11 mouse cellular contexts compared by ENCODE assay signal in genomic region chr12:112552520-112552919, GRCm38 (mm10). TPM values are rescaled to one million over a fixed set of nuclear protein-coding genes. Genes with fewer than 3 reads are reported as not detected.
DNase-seq lines count a peak whose midpoint lies in the region; ATAC-seq and TF ChIP-seq lines count a peak whose summit lies in the region.
"Had no signal": no experiment of that assay in that cellular context is flagged by ENCODE, and none has a peak within 500 bp of the region (broad histone marks: within the 10 kb centered on the region; RNA-seq: fewer than 3 reads in every experiment).

No protein-coding gene starts in this region.

- ATAC-seq in forebrain, embryonic 12.5 days (ENCODE audit: low FRiP score), result no peak
- peak; percentile 20; the same call in 1 of the 2 replicates for ATAC-seq in forebrain, embryonic 13.5 days
- peak; percentile 55; the same call in 1 of the 2 replicates for ATAC-seq in midbrain, embryonic 13.5 days

- no peak overlapping the region for H3K9ac ChIP-seq in forebrain, embryonic 12.5 days
- H3K9ac ChIP-seq in forebrain, embryonic 13.5 days, result no peak overlapping the region
- H3K9ac ChIP-seq in midbrain, embryonic 13.5 days (replicated peaks), result no peak overlapping the region
- H3K9ac ChIP-seq: liver, embryonic 13.5 days had no signal

- DNase-seq in forebrain, embryonic 10.5 days (ENCODE audit: extremely low spot score, low spot score), result no peak
- no peak for DNase-seq in left cerebral cortex, adult 2 months (ENCODE audit: extremely low spot score in 1 of 2, low spot score in 2 of 2)
- no peak for DNase-seq in left cerebral cortex, postnatal 10 days (ENCODE audit: extremely low spot score in 1 of 2, low spot score in 2 of 2)
- no peak for DNase-seq in cerebellum, adult 9-11 months
- no peak for DNase-seq in spleen, postnatal 10 days (ENCODE audit: low spot score in 2 of 2)

- H3K36me3 ChIP-seq in forebrain, embryonic 10.5 days (replicated peaks), result no peaks in the 10 kb centered on the region
- H3K36me3 ChIP-seq in forebrain, embryonic 12.5 days (replicated peaks), result no peaks in the 10 kb centered on the region
- H3K36me3 ChIP-seq in forebrain, embryonic 13.5 days (ENCODE audit: poor library complexity, severe bottlenecking), result no peaks in the 10 kb centered on the region
- no peaks in the 10 kb centered on the region for H3K36me3 ChIP-seq in midbrain, embryonic 13.5 days
- H3K36me3 ChIP-seq: liver, embryonic 13.5 days had no signal

- TF ChIP-seq CTCF in left cerebral cortex, adult 2 months (IDR thresholded peaks at IDR 0.05), result no peak

- intact Hi-C loops in left cerebral cortex, adult 2 months (cut with DNase I), result loop anchor here (1.0 kb wide), 2 partner anchors 53 to 72 kb away; no protein-coding TSS in a partner anchor
- intact Hi-C loops in left cerebral cortex, postnatal 10 days (cut with DNase I), result loop anchor here (1.0 to 5.0 kb wide), 2 partner anchors 53 to 70 kb away; partner anchors contain the start of gene Adssl1

- 58% methylated on average over 5 of the region's 5 CpGs for WGBS in forebrain, embryonic 10.5 days
- WGBS in forebrain, embryonic 12.5 days, result 59% methylated on average over 5 of the region's 5 CpGs
- 75% methylated on average over 5 of the region's 5 CpGs for WGBS in forebrain, embryonic 13.5 days
- 76% methylated on average over 5 of the region's 5 CpGs for WGBS in midbrain, embryonic 13.5 days

- H3K4me1 ChIP-seq in forebrain, embryonic 10.5 days, result peaks cover 53% of the 10 kb centered on the region
- peaks cover 20% of the 10 kb centered on the region for H3K4me1 ChIP-seq in forebrain, embryonic 12.5 days
- peaks cover 21% of the 10 kb centered on the region for H3K4me1 ChIP-seq in forebrain, embryonic 13.5 days
- H3K4me1 ChIP-seq in midbrain, embryonic 13.5 days (replicated peaks), result peaks cover 15% of the 10 kb centered on the region
- H3K4me1 ChIP-seq: liver, embryonic 13.5 days had no signal

- no peak overlapping the region for H3K4me3 ChIP-seq in forebrain, embryonic 10.5 days
- H3K4me3 ChIP-seq in forebrain, embryonic 12.5 days (replicated peaks), result no peak overlapping the region
- H3K4me3 ChIP-seq in left cerebral cortex, adult 2 months, result no peak overlapping the region
- no peak overlapping the region for H3K4me3 ChIP-seq in forebrain, embryonic 13.5 days
- no peak overlapping the region for H3K4me3 ChIP-seq in midbrain, embryonic 13.5 days (replicated peaks)
- H3K4me3 ChIP-seq: liver, embryonic 13.5 days had no signal

- H3K27me3 ChIP-seq in forebrain, embryonic 10.5 days (ENCODE audit: poor library complexity, severe bottlenecking), result peaks cover 13% of the 10 kb centered on the region; the same call in 1 of the 2 replicates
- H3K27me3 ChIP-seq in forebrain, embryonic 12.5 days, result 0 out of 2 replicates have a peak, but pooled peaks cover 3% of the 10 kb centered on the region
- H3K27me3 ChIP-seq in forebrain, embryonic 13.5 days, result no peaks in the 10 kb centered on the region
- H3K27me3 ChIP-seq in midbrain, embryonic 13.5 days, result no peaks in the 10 kb centered on the region
- H3K27me3 ChIP-seq: liver, embryonic 13.5 days had no signal

- no peaks in the 10 kb centered on the region for H3K9me3 ChIP-seq in forebrain, embryonic 10.5 days
- H3K9me3 ChIP-seq in forebrain, embryonic 12.5 days, result no peaks in the 10 kb centered on the region
- no peaks in the 10 kb centered on the region for H3K9me3 ChIP-seq in forebrain, embryonic 13.5 days (replicated peaks)
- H3K9me3 ChIP-seq in midbrain, embryonic 13.5 days, result no peaks in the 10 kb centered on the region
- H3K9me3 ChIP-seq: liver, embryonic 13.5 days had no signal

- peak overlapping the region; percentile 84 for H3K27ac ChIP-seq in forebrain, embryonic 10.5 days
- H3K27ac ChIP-seq in forebrain, embryonic 12.5 days, result no peak overlapping the region
- peak overlapping the region; percentile 48; the same call in 1 of the 2 replicates for H3K27ac ChIP-seq in left cerebral cortex, adult 2 months
- H3K27ac ChIP-seq in forebrain, embryonic 13.5 days, result no peak overlapping the region; the same call in 1 of the 2 replicates
- H3K27ac ChIP-seq in midbrain, embryonic 13.5 days, result no peak overlapping the region
- H3K27ac ChIP-seq: liver, embryonic 13.5 days had no signal

- no peak overlapping the region for H3K4me2 ChIP-seq in forebrain, embryonic 12.5 days
- H3K4me2 ChIP-seq in forebrain, embryonic 13.5 days, result no peak overlapping the region
- H3K4me2 ChIP-seq in midbrain, embryonic 13.5 days (replicated peaks), result no peak overlapping the region
- H3K4me2 ChIP-seq: heart, embryonic 11.5 days; liver, embryonic 13.5 days had no signal

RNA-seq across cellular contexts. Expression of gene Tmem179, which starts 36.0 kb away (rescaled TPM):
- 0.55 and 0.89 TPM in 2 replicates for polyA plus RNA-seq in forebrain, embryonic 10.5 days (2016; fragmentation: Nextera tagmentation; extraction: Ambion mirVana)
- polyA plus RNA-seq in forebrain, embryonic 12.5 days (2016; fragmentation: Nextera tagmentation; extraction: Ambion mirVana), result 10.7 and 11.5 TPM in 2 replicates
- total RNA-seq in left cerebral cortex, adult 2 months (2021), result 100 to 1,000 TPM; 122 TPM
- 100 to 1,000 TPM; 142 to 145 TPM for total RNA-seq in left cerebral cortex, postnatal 10 days (2021)
- 23.3 and 30.7 TPM in 2 replicates for polyA plus RNA-seq in forebrain, embryonic 13.5 days (2015; fragmentation: Nextera tagmentation; extraction: Ambion mirVana)
- 35.3 and 36.9 TPM in 2 replicates for polyA plus RNA-seq in midbrain, embryonic 13.5 days (2015; fragmentation: Nextera tagmentation; extraction: Ambion mirVana)
- total RNA-seq: gastrocnemius, adult 18-20 months had no signal

RNA-seq across cellular contexts. Expression of gene Inf2, which starts 36.1 kb away (rescaled TPM):
- polyA plus RNA-seq in forebrain, embryonic 10.5 days (2016; fragmentation: Nextera tagmentation; extraction: Ambion mirVana), result 1.1 and 1.3 TPM in 2 replicates
- 0.70 and 1.3 TPM in 2 replicates for polyA plus RNA-seq in forebrain, embryonic 12.5 days (2016; fragmentation: Nextera tagmentation; extraction: Ambion mirVana)
- total RNA-seq in left cerebral cortex, adult 2 months (2021), result 100 to 1,000 TPM; 131 to 151 TPM
- total RNA-seq in left cerebral cortex, postnatal 10 days (2021), result 10 to 100 TPM; 53.3 to 62.6 TPM
- polyA plus RNA-seq in forebrain, embryonic 13.5 days (2015; fragmentation: Nextera tagmentation; extraction: Ambion mirVana), result 2.4 and 2.6 TPM in 2 replicates
- 0.43 and 1.8 TPM in 2 replicates for polyA plus RNA-seq in midbrain, embryonic 13.5 days (2015; fragmentation: Nextera tagmentation; extraction: Ambion mirVana)

Comparison
In these comparisons a context has a peak if more than half of its experiments do, and no peak if none do; other contexts are left out.
1. H3K27ac ChIP-seq: peak in forebrain, embryonic 10.5 days (single experiment) and left cerebral cortex, adult 2 months (single experiment); none in forebrain, embryonic 12.5 days (single experiment), forebrain, embryonic 13.5 days (single experiment) and midbrain, embryonic 13.5 days (single experiment).